Mouse (Mus musculus) heart, adult 8-10 months (tissue): ENCODE measurements around the gene Pnrc1. TPM values are rescaled to one million over a fixed set of nuclear protein-coding genes. Genes with fewer than 3 reads are reported as not detected.
"Not testable (repeated sequence)": the region's sequence is repeated elsewhere in the genome, so short reads cannot be mapped to it uniquely, and the experiment has no call there.

ENCODE experiments used
- DNase-seq: peaks from one replicate; pipeline ENCODE4 v3.0.0; 2022; ENCODE audit warnings: low spot score
- total RNA-seq, 4 experiments: library from RNA; stranded (reverse); gene quantifications; 2 replicates each; pipeline ENCODE4 v1.2.4; 2022

Gene Pnrc1
- 100 to 1,000 TPM; 105 to 165 (median 142) TPM for total RNA-seq

- peak; percentile 70 for DNase-seq
These were observed at the start of gene Pnrc1 for GRCm38 (mm10) chr4:33290002-33290401. Gene Pnrc1, minus strand, starts transcription at chr4:33290163.

GRCm38 (mm10) chr4:33337999-33338398 lies 48.0 kb upstream of the Pnrc1 start:
- DNase-seq = no peak

- no peak for DNase-seq
These were observed 43.0 kb upstream of the Pnrc1 start for GRCm38 (mm10) chr4:33332956-33333455.

- DNase-seq = no peak
These were observed 41.2 kb upstream of the Pnrc1 start for GRCm38 (mm10) chr4:33331147-33331546.

GRCm38 (mm10) chr4:33315840-33316239 lies 25.9 kb upstream of the Pnrc1 start:
- no peak for DNase-seq

- not testable (repeated sequence) for DNase-seq
These were observed 24.2 kb upstream of the Pnrc1 start for GRCm38 (mm10) chr4:33314150-33314549.

- no peak for DNase-seq
These were observed 21.0 kb upstream of the Pnrc1 start for GRCm38 (mm10) chr4:33310840-33311437.

GRCm38 (mm10) chr4:33309764-33310757 lies 20.1 kb upstream of the Pnrc1 start, which contains the start of gene Rngtt:
Gene Rngtt, plus strand, starts transcription at chr4:33310311.
- peak; percentile 96 for DNase-seq

GRCm38 (mm10) chr4:33307146-33307545 lies 17.2 kb upstream of the Pnrc1 start:
- no peak for DNase-seq

GRCm38 (mm10) chr4:33303057-33303456 lies 13.1 kb upstream of the Pnrc1 start:
- no peak for DNase-seq

GRCm38 (mm10) chr4:33300891-33301665 lies 11.1 kb upstream of the Pnrc1 start:
- DNase-seq = not testable (repeated sequence)

GRCm38 (mm10) chr4:33292409-33293370 lies 2.7 kb upstream of the Pnrc1 start:
- peak; percentile 73 for DNase-seq

GRCm38 (mm10) chr4:33290878-33291277 lies 915 bp upstream of the Pnrc1 start:
- no peak for DNase-seq

GRCm38 (mm10) chr4:33289106-33289650 lies 785 bp downstream of the Pnrc1 start:
- DNase-seq = no peak

- DNase-seq = no peak
These were observed 4.5 kb downstream of the Pnrc1 start for GRCm38 (mm10) chr4:33285448-33285847.

- no peak for DNase-seq
These were observed 5.7 kb downstream of the Pnrc1 start for GRCm38 (mm10) chr4:33284083-33284880.

- peak; percentile 68 for DNase-seq
These were observed 7.9 kb downstream of the Pnrc1 start for GRCm38 (mm10) chr4:33281891-33282685.

- DNase-seq = no peak
These were observed 16.5 kb downstream of the Pnrc1 start for GRCm38 (mm10) chr4:33273437-33273836.
